Mouse (Mus musculus) liver, adult 2 months (tissue): ENCODE results near the gene Bcar3. TPM values are rescaled to one million over a fixed set of nuclear protein-coding genes. Genes with fewer than 3 reads are reported as not detected.
"Not testable (repeated sequence)": the region's sequence is repeated elsewhere in the genome, so short reads cannot be mapped to it uniquely, and the experiment has no call there.

Experiments
- DNase-seq: peaks from one replicate; pipeline ENCODE4 v3.0.0-alpha.2; 2011; ENCODE audit warnings: low read depth, low spot score; ENCODE audit errors: extremely low read depth
- H3K27ac ChIP-seq: fragments of 200-500 bp; replicated peaks from 2 replicates; pipeline ENCODE4 v1.5.1; 2012; ENCODE audit warnings: low read depth, mild to moderate bottlenecking, control low read depth, inconsistent platforms, low read length; ENCODE audit not compliant: insufficient read depth
- H3K27me3 ChIP-seq: fragments of 200-500 bp; 2 replicates; pipeline ENCODE4 v1.6.1; 2012; ENCODE audit warnings: mild to moderate bottlenecking, moderate library complexity, low read length, inconsistent platforms; ENCODE audit not compliant: control insufficient read depth, insufficient read depth
- H3K36me3 ChIP-seq: fragments of 200-500 bp; 2 replicates; pipeline ENCODE4 v1.6.1; 2012; ENCODE audit warnings: low read length, inconsistent platforms; ENCODE audit not compliant: control insufficient read depth, insufficient read depth
- H3K4me1 ChIP-seq: fragments of 200-500 bp; 2 replicates; pipeline ENCODE4 v1.6.1; 2011; ENCODE audit warnings: low read length; ENCODE audit not compliant: control insufficient read depth, insufficient read depth
- H3K4me3 ChIP-seq: fragments of 200-500 bp; 2 replicates; pipeline ENCODE4 v1.5.1; 2011; ENCODE audit warnings: low read depth, mild to moderate bottlenecking, control low read depth, low read length, moderate library complexity; ENCODE audit not compliant: insufficient read depth
- H3K79me2 ChIP-seq: fragments of 200-500 bp; 2 replicates; pipeline ENCODE4 v1.6.1; 2012; ENCODE audit warnings: inconsistent platforms, mild to moderate bottlenecking, low read length, moderate library complexity; ENCODE audit not compliant: control insufficient read depth, insufficient read depth
- H3K9ac ChIP-seq: fragments of 200-500 bp; 2 replicates; pipeline ENCODE4 v1.6.1; 2012; ENCODE audit warnings: low read depth, mild to moderate bottlenecking, control low read depth, inconsistent platforms, low read length
- CTCF ChIP-seq: fragments of 200-500 bp; IDR thresholded peaks from 2 replicates; pipeline ENCODE4 v1.5.1; 2011; ENCODE audit warnings: low read depth, low read length, control low read depth
- POLR2A ChIP-seq: fragments of 200-500 bp; IDR thresholded peaks from 2 replicates; pipeline ENCODE4 v1.6.1; 2011; ENCODE audit warnings: low read length, control low read depth; ENCODE audit not compliant: insufficient read depth; ENCODE audit errors: extremely low read depth
- WGBS: fragments of 180-500 bp; shearing (Covaris S2); methylation state at CpG from one replicate; pipeline ENCODE4 v1.1.7; 2018; 5-methylcytosine and 5-hydroxymethylcytosine counted together
- polyA plus RNA-seq: library from polyadenylated mRNA; depleted of rRNA; stranded (reverse); fragments of >200 nt; gene quantifications from 2 replicates; pipeline ENCODE4 v1.2.3, GENCODE M21; 2012
- total RNA-seq: library from RNA; depleted of rRNA; stranded (reverse); fragments of >200 nt; gene quantifications from 2 replicates; pipeline ENCODE4 v1.2.3, GENCODE M21; 2014

Bcar3 gene
- total and polyA plus RNA-seq, 2 experiments: 44.4 to 45.5 TPM

GRCm38 (mm10) chr3:122273407-122274240 is 20.3 kb upstream of the Bcar3 start:
- Histone ChIP-seq H3K36me3 (peaks cover 20% of the 10 kb centered on the region), H3K27ac (no peak overlapping the region; the same call in 1 of the 2 replicates), H3K9ac (peak overlapping the region; percentile 59), H3K4me3 (peak overlapping the region; percentile 58), H3K79me2 (peaks cover 11% of the 10 kb centered on the region; the same call in 1 of the 2 replicates), H3K4me1 (peaks cover 11% of the 10 kb centered on the region), H3K27me3 (no peaks in the 10 kb centered on the region)
- TF ChIP-seq POLR2A (no peak), CTCF (peak; percentile 35; the same call in 1 of the 2 replicates)
- no peak for DNase-seq
- 12% methylated on average over 20 of the region's 20 CpGs for WGBS

DNA sequence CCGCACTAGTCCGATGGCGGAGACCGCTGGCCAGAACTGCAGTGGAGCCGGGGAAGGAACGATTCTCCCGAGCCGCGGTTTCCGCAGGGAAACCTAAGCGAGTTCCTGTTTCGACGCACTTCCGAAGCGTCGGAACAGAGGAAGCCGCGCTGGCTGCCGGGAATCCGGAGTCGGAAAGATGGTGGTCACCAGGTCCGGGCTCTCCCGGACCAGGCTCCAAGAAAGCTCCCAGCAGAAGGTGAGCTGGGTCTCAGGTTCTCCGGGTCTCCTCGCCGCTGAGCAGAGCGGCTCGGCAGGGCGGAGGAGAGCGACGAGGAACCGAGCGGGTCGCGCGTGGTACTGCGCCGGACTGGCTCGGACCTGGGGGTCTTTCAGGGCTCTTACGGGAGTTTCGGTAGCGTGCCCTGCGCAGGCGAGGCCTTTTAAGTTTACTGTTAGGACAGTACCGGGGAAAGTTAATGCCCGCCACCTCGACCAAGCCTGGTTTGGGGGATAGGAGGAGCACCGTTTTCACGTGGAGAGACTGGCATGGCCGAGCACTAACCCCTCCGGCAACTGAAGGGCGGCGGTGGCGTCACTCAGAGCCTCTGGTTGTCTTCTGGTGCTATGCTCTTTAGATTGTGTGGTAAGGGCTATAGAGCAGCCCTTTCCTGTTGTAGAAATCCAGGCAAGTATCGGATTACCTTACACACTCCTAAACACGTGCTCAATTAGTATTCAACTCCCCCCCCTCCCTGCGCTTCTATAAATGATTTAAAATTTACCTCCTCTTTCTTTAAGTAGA is 19.5 kb upstream of the Bcar3 start, which contains the start of gene Dnttip2:
Gene Dnttip2, plus strand, starts transcription at position 148 of the 784 bp plus-strand sequence.
- Histone ChIP-seq H3K9ac (peak within 1 kb of the TSS; percentile 93), H3K4me1 (peaks cover 11% of the 10 kb centered on the region), H3K36me3 (peaks cover 27% of the 10 kb centered on the region), H3K27ac (peak within 1 kb of the TSS; percentile 66), H3K27me3 (no peaks in the 10 kb centered on the region), H3K4me3 (peak within 1 kb of the TSS; percentile 96), H3K79me2 (peaks cover 11% of the 10 kb centered on the region; the same call in 1 of the 2 replicates)
- TF ChIP-seq CTCF (no peak), POLR2A (peak; percentile 65)
- 1% methylated on average over 57 of the region's 57 CpGs for WGBS
- DNase-seq: peak; percentile 84

- H3K27ac ChIP-seq: no peak overlapping the region
- H3K4me3 ChIP-seq: no peak overlapping the region
- no peak overlapping the region for H3K9ac ChIP-seq
- no peak for DNase-seq
- H3K36me3 ChIP-seq: peaks cover 29% of the 10 kb centered on the region
- H3K27me3 ChIP-seq: no peaks in the 10 kb centered on the region
- WGBS: 72% methylated on average over 10 of the region's 10 CpGs
- peaks cover 11% of the 10 kb centered on the region; the same call in 1 of the 2 replicates for H3K79me2 ChIP-seq
- TF ChIP-seq CTCF (no peak), POLR2A (no peak)
- H3K4me1 ChIP-seq: peaks cover 11% of the 10 kb centered on the region
These were observed 18.8 kb upstream of the Bcar3 start for GRCm38 (mm10) chr3:122275111-122275510.

DNA sequence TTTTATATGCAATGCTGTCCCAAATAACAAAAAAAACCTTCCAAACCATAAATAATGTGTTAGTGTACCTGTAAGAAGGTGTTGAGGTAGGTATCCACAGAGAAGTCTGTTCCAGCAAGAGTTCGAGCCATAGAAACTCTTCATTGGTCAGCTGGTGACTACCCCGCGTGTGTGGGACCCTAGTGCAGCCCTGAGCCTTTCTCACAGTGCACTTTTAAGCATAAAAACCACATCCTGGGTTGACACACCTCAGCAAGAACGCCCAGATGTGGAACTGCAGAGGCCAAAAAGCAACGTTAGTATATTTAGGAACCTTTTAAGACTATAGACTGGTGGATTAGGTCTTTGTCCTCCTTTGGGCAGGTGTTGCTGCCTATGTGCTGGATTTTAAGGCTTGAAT is 6.7 kb upstream of the Bcar3 start:
- no peak overlapping the region for H3K9ac ChIP-seq
- H3K36me3 ChIP-seq: peaks cover 25% of the 10 kb centered on the region
- WGBS: 80% methylated on average over 5 of the region's 5 CpGs
- H3K27ac ChIP-seq: no peak overlapping the region
- H3K4me3 ChIP-seq: no peak overlapping the region
- peaks cover 1% of the 10 kb centered on the region; the same call in 1 of the 2 replicates for H3K4me1 ChIP-seq
- no peak for TF ChIP-seq POLR2A
- no peak for TF ChIP-seq CTCF
- no peaks in the 10 kb centered on the region for H3K27me3 ChIP-seq
- no peak for DNase-seq
- no peaks in the 10 kb centered on the region for H3K79me2 ChIP-seq

DNA sequence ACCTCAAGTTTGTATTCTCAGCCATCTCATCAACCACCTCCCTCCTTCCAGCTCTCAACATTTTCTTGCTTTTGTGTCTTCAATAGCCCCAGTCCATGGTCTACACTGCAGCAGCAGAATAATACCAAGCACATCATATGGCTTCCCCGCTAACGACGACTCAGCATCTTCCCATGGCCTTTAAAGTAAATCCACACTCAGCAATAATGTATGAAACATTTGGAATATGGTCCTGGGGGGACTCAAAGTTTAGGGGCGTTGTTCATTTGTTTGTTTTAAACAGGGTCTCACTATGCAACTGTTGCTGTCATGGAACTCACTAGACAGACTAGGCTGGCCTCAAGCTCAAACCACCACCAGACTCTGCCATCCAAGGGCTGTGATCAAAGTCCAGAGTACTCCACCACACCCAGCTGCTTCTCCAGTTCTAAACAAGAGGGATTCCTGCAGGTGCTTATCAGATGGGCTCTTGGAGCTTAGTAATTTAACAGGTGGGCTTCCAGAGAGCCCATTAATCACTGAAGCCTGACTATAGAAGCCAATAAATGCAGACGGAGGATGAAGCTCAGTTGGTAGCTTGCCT is 5.2 kb upstream of the Bcar3 start:
- Histone ChIP-seq H3K4me3 (no peak overlapping the region), H3K27ac (no peak overlapping the region), H3K4me1 (peaks cover 4% of the 10 kb centered on the region; the same call in 1 of the 2 replicates), H3K36me3 (peaks cover 12% of the 10 kb centered on the region), H3K9ac (no peak overlapping the region), H3K27me3 (no peaks in the 10 kb centered on the region), H3K79me2 (no peaks in the 10 kb centered on the region)
- DNase-seq: peak; percentile 36
- WGBS: 89% methylated on average over 5 of the region's 5 CpGs
- TF ChIP-seq CTCF (no peak), POLR2A (no peak)

DNA sequence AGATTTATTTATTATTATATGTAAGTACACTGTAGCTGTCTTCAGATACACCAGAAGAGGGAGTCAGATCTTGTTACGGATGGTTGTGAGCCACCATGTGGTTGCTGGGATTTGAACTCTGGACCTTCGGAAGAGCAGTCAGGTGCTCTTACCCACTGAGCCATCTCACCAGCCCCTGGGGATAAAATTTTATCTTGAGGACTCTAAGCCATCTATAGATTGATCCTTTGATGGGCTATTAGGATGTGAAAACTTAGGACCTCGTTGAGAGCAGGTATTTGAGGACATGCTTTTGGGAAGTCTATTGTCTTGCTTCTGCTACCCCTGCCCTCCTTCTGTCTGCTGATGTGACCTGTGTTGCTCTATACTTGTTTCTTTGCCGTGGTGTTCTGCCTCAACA is 4.6 kb upstream of the Bcar3 start:
- not testable (repeated sequence) for H3K27ac ChIP-seq, DNase-seq, H3K36me3 ChIP-seq, H3K27me3 ChIP-seq, H3K9ac ChIP-seq, H3K4me3 ChIP-seq, H3K79me2 ChIP-seq, H3K4me1 ChIP-seq
- WGBS: 87% methylated on average over 4 of the region's 4 CpGs
